Mouse (Mus musculus): ENCODE results near the gene Poc1b. TPM values are rescaled to one million over a fixed set of nuclear protein-coding genes. Genes with fewer than 3 reads are reported as not detected.

The Poc1b gene
- polyA plus RNA-seq, 1 experiment from 2014 or later = 14.9 TPM

GRCm38 (mm10) chr10:99118697-99119096 lies 11.9 kb downstream of the Poc1b start:
- Histone ChIP-seq H3K4me1 (ENCODE audit: control insufficient read depth, insufficient read depth, low read length) (no peaks in the 10 kb centered on the region), H3K4me3 (replicated peaks; ENCODE audit: low read depth, low read length) (no peak overlapping the region), H3K9me3 (ENCODE audit: control insufficient read depth, low read length) (no peaks in the 10 kb centered on the region), H3K27ac (replicated peaks; ENCODE audit: low read depth, low read length) (no peak overlapping the region), H3K9ac (replicated peaks; ENCODE audit: low read length) (no peak overlapping the region), H3K4me2 (ENCODE audit: low read length) (no peak overlapping the region), H3K36me3 (ENCODE audit: control insufficient read depth, insufficient read depth, low read length) (no peaks in the 10 kb centered on the region), H3K27me3 (ENCODE audit: control insufficient read depth, insufficient read depth, low read length) (no peaks in the 10 kb centered on the region)
- no peak for DNase-seq
- WGBS = 89% methylated on average over 6 of the region's 6 CpGs
- no peak for ATAC-seq (ENCODE audit: low FRiP score, low TSS enrichment)

- ATAC-seq (ENCODE audit: low FRiP score, low TSS enrichment) (no peak), DNase-seq (no peak)
- Histone ChIP-seq H3K4me1 (ENCODE audit: control insufficient read depth, insufficient read depth, low read length) (no peaks in the 10 kb centered on the region), H3K9ac (replicated peaks; ENCODE audit: low read length) (no peak overlapping the region), H3K27ac (replicated peaks; ENCODE audit: low read depth, low read length) (no peak overlapping the region), H3K4me2 (ENCODE audit: low read length) (no peak overlapping the region), H3K36me3 (ENCODE audit: control insufficient read depth, insufficient read depth, low read length) (no peaks in the 10 kb centered on the region), H3K4me3 (replicated peaks; ENCODE audit: low read depth, low read length) (no peak overlapping the region), H3K9me3 (ENCODE audit: control insufficient read depth, low read length) (no peaks in the 10 kb centered on the region), H3K27me3 (ENCODE audit: control insufficient read depth, insufficient read depth, low read length) (no peaks in the 10 kb centered on the region)
- 95% methylated on average over 4 of the region's 4 CpGs for WGBS
Observed at GRCm38 (mm10) chr10:99119471-99119870, 12.6 kb downstream of the Poc1b start.

- Histone ChIP-seq H3K27me3 (ENCODE audit: control insufficient read depth, insufficient read depth, low read length) (no peaks in the 10 kb centered on the region), H3K36me3 (ENCODE audit: control insufficient read depth, insufficient read depth, low read length) (peaks cover 6% of the 10 kb centered on the region), H3K27ac (replicated peaks; ENCODE audit: low read depth, low read length) (no peak within 1 kb of the TSS), H3K9ac (replicated peaks; ENCODE audit: low read length) (no peak within 1 kb of the TSS), H3K4me1 (ENCODE audit: control insufficient read depth, insufficient read depth, low read length) (no peaks in the 10 kb centered on the region), H3K4me3 (replicated peaks; ENCODE audit: low read depth, low read length) (no peak within 1 kb of the TSS), H3K9me3 (ENCODE audit: control insufficient read depth, low read length) (no peaks in the 10 kb centered on the region), H3K4me2 (ENCODE audit: low read length) (no peak within 1 kb of the TSS)
- ATAC-seq (ENCODE audit: low FRiP score, low TSS enrichment) = no peak
- WGBS = 94% methylated on average over 4 of the region's 4 CpGs
- no peak for DNase-seq
Observed at GRCm38 (mm10) chr10:99126225-99126624, 19.4 kb downstream of the Poc1b start, which contains the start of gene Phxr2. TSS of gene Phxr2 (minus strand) at chr10:99126325.

- H3K4me1 ChIP-seq (ENCODE audit: control insufficient read depth, insufficient read depth, low read length) = no peaks in the 10 kb centered on the region
- no peak overlapping the region for H3K9ac ChIP-seq (replicated peaks; ENCODE audit: low read length)
- H3K4me2 ChIP-seq (ENCODE audit: low read length) = no peak overlapping the region
- H3K27ac ChIP-seq (replicated peaks; ENCODE audit: low read depth, low read length) = no peak overlapping the region
- 94% methylated on average over 14 of the region's 14 CpGs for WGBS
- peaks cover 6% of the 10 kb centered on the region for H3K36me3 ChIP-seq (ENCODE audit: control insufficient read depth, insufficient read depth, low read length)
- DNase-seq = no peak
- H3K9me3 ChIP-seq (ENCODE audit: control insufficient read depth, low read length) = no peaks in the 10 kb centered on the region
- H3K4me3 ChIP-seq (replicated peaks; ENCODE audit: low read depth, low read length) = no peak overlapping the region
- no peak for ATAC-seq (ENCODE audit: low FRiP score, low TSS enrichment)
- no peaks in the 10 kb centered on the region for H3K27me3 ChIP-seq (ENCODE audit: control insufficient read depth, insufficient read depth, low read length)
Observed at GRCm38 (mm10) chr10:99126954-99127353, 20.1 kb downstream of the Poc1b start.

GRCm38 (mm10) chr10:99127691-99128261 lies 20.9 kb downstream of the Poc1b start:
- H3K9ac ChIP-seq (replicated peaks; ENCODE audit: low read length) = no peak overlapping the region
- peaks cover 6% of the 10 kb centered on the region for H3K36me3 ChIP-seq (ENCODE audit: control insufficient read depth, insufficient read depth, low read length)
- 88% methylated on average over 11 of the region's 11 CpGs for WGBS
- H3K9me3 ChIP-seq (ENCODE audit: control insufficient read depth, low read length) = no peaks in the 10 kb centered on the region
- H3K4me2 ChIP-seq (ENCODE audit: low read length) = no peak overlapping the region
- no peak for DNase-seq
- no peak overlapping the region for H3K4me3 ChIP-seq (replicated peaks; ENCODE audit: low read depth, low read length)
- H3K4me1 ChIP-seq (ENCODE audit: control insufficient read depth, insufficient read depth, low read length) = no peaks in the 10 kb centered on the region
- ATAC-seq (ENCODE audit: low FRiP score, low TSS enrichment) = no peak
- no peak overlapping the region for H3K27ac ChIP-seq (replicated peaks; ENCODE audit: low read depth, low read length)
- H3K27me3 ChIP-seq (ENCODE audit: control insufficient read depth, insufficient read depth, low read length) = no peaks in the 10 kb centered on the region

- Histone ChIP-seq H3K9me3 (ENCODE audit: control insufficient read depth, low read length) (no peaks in the 10 kb centered on the region), H3K27me3 (ENCODE audit: control insufficient read depth, insufficient read depth, low read length) (no peaks in the 10 kb centered on the region), H3K4me3 (replicated peaks; ENCODE audit: low read depth, low read length) (no peak overlapping the region), H3K27ac (replicated peaks; ENCODE audit: low read depth, low read length) (no peak overlapping the region), H3K36me3 (ENCODE audit: control insufficient read depth, insufficient read depth, low read length) (peaks cover 12% of the 10 kb centered on the region), H3K4me1 (ENCODE audit: control insufficient read depth, insufficient read depth, low read length) (no peaks in the 10 kb centered on the region), H3K4me2 (ENCODE audit: low read length) (no peak overlapping the region), H3K9ac (replicated peaks; ENCODE audit: low read length) (no peak overlapping the region)
- no peak for ATAC-seq (ENCODE audit: low FRiP score, low TSS enrichment)
- WGBS = 26% methylated on average over 6 of the region's 6 CpGs
- DNase-seq = peak; percentile 7
Observed at GRCm38 (mm10) chr10:99130611-99131010, 23.8 kb downstream of the Poc1b start.

- Histone ChIP-seq H3K9ac (replicated peaks; ENCODE audit: low read length) (no peak overlapping the region), H3K4me3 (replicated peaks; ENCODE audit: low read depth, low read length) (no peak overlapping the region), H3K4me1 (ENCODE audit: control insufficient read depth, insufficient read depth, low read length) (no peaks in the 10 kb centered on the region), H3K36me3 (ENCODE audit: control insufficient read depth, insufficient read depth, low read length) (peaks cover 12% of the 10 kb centered on the region), H3K27me3 (ENCODE audit: control insufficient read depth, insufficient read depth, low read length) (no peaks in the 10 kb centered on the region), H3K9me3 (ENCODE audit: control insufficient read depth, low read length) (no peaks in the 10 kb centered on the region), H3K4me2 (ENCODE audit: low read length) (no peak overlapping the region), H3K27ac (replicated peaks; ENCODE audit: low read depth, low read length) (no peak overlapping the region)
- WGBS = 36% methylated on average over 5 of the region's 5 CpGs
- DNase-seq = peak; percentile 6
- ATAC-seq (ENCODE audit: low FRiP score, low TSS enrichment) = no peak
Observed at GRCm38 (mm10) chr10:99131298-99131697, 24.5 kb downstream of the Poc1b start.

GRCm38 (mm10) chr10:99132189-99132588 lies 25.4 kb downstream of the Poc1b start:
- Histone ChIP-seq H3K4me2 (ENCODE audit: low read length) (no peak overlapping the region), H3K4me1 (ENCODE audit: control insufficient read depth, insufficient read depth, low read length) (no peaks in the 10 kb centered on the region), H3K27me3 (ENCODE audit: control insufficient read depth, insufficient read depth, low read length) (no peaks in the 10 kb centered on the region), H3K36me3 (ENCODE audit: control insufficient read depth, insufficient read depth, low read length) (peaks cover 12% of the 10 kb centered on the region), H3K9me3 (ENCODE audit: control insufficient read depth, low read length) (no peaks in the 10 kb centered on the region), H3K4me3 (replicated peaks; ENCODE audit: low read depth, low read length) (no peak overlapping the region), H3K9ac (replicated peaks; ENCODE audit: low read length) (no peak overlapping the region), H3K27ac (replicated peaks; ENCODE audit: low read depth, low read length) (no peak overlapping the region)
- ATAC-seq (ENCODE audit: low FRiP score, low TSS enrichment) = no peak
- 69% methylated on average over 6 of the region's 6 CpGs for WGBS
- no peak for DNase-seq

GRCm38 (mm10) chr10:99132595-99133272 lies 25.9 kb downstream of the Poc1b start:
- H3K36me3 ChIP-seq (ENCODE audit: control insufficient read depth, insufficient read depth, low read length) = peaks cover 12% of the 10 kb centered on the region
- ATAC-seq (ENCODE audit: low FRiP score, low TSS enrichment) (no peak), DNase-seq (no peak)
- H3K27me3 ChIP-seq (ENCODE audit: control insufficient read depth, insufficient read depth, low read length) = no peaks in the 10 kb centered on the region
- 92% methylated on average over 11 of the region's 11 CpGs for WGBS
- no peak overlapping the region for H3K9ac ChIP-seq (replicated peaks; ENCODE audit: low read length)
- H3K4me3 ChIP-seq (replicated peaks; ENCODE audit: low read depth, low read length) = no peak overlapping the region
- H3K27ac ChIP-seq (replicated peaks; ENCODE audit: low read depth, low read length) = no peak overlapping the region
- no peaks in the 10 kb centered on the region for H3K4me1 ChIP-seq (ENCODE audit: control insufficient read depth, insufficient read depth, low read length)
- H3K9me3 ChIP-seq (ENCODE audit: control insufficient read depth, low read length) = no peaks in the 10 kb centered on the region
- H3K4me2 ChIP-seq (ENCODE audit: low read length) = no peak overlapping the region

All from midbrain, embryonic 14.5 days (tissue).